Mouse (Mus musculus) brain, embryonic 14.5 days (tissue): ENCODE results near the gene Rasip1.

Experiments used
- CTCF ChIP-seq: fragments of 200-500 bp; IDR thresholded peaks from 2 replicates; pipeline ENCODE4 v1.5.1; 2012; ENCODE audit warnings: inconsistent platforms, mild to moderate bottlenecking, moderate library complexity, borderline replicate concordance; ENCODE audit not compliant: insufficient read depth, insufficient read length; ENCODE audit errors: extremely low read depth
- POLR2A ChIP-seq: fragments of 200-500 bp; IDR thresholded peaks from 2 replicates; pipeline ENCODE4 v1.6.1; 2012; ENCODE audit warnings: mild to moderate bottlenecking, inconsistent platforms, borderline replicate concordance; ENCODE audit not compliant: poor library complexity, insufficient read depth, insufficient read length, severe bottlenecking; ENCODE audit errors: extremely low read depth

GRCm38 (mm10) chr7:45630064-45630907, 3.0 kb downstream of the Rasip1 start:
- no peak for TF ChIP-seq CTCF
- TF ChIP-seq POLR2A: no peak
